Comparison of ENCODE assay signal across 13 mouse cellular contexts in genomic region chr10:53419139-53419935, GRCm38 (mm10).
"Had no signal": no experiment of that assay in that cellular context is flagged by ENCODE, and none has a peak within 500 bp of the region (broad histone marks: within the 10 kb centered on the region; RNA-seq: fewer than 3 reads in every experiment).

No protein-coding gene starts in this region.

- H3K27ac ChIP-seq: layer of hippocampus, adult 2 months; left cerebral cortex, adult 2 months; liver, embryonic 15.5 days; macrophage; midbrain, embryonic 13.5 days; stomach, embryonic 15.5 days had no signal

- H3K4me2 ChIP-seq: liver, embryonic 11.5 days; liver, embryonic 15.5 days; midbrain, embryonic 13.5 days; stomach, embryonic 15.5 days had no signal

- ATAC-seq: lung, postnatal 0 days; midbrain, embryonic 13.5 days had no signal

- H3K36me3 ChIP-seq: liver, embryonic 15.5 days; midbrain, embryonic 13.5 days; stomach, embryonic 15.5 days had no signal

- H3K4me3 ChIP-seq: layer of hippocampus, adult 2 months; left cerebral cortex, adult 2 months; liver, embryonic 15.5 days; midbrain, embryonic 13.5 days; stomach, embryonic 15.5 days had no signal

- H3K4me1 ChIP-seq: stomach, embryonic 15.5 days had no signal

- H3K9me3 ChIP-seq: liver, embryonic 15.5 days; midbrain, embryonic 13.5 days; stomach, embryonic 15.5 days had no signal

- DNase-seq: kidney, adult 8-10 months; kidney, postnatal 36 days; lung, adult 2 months; right cerebral cortex, postnatal 14 days; thymus, postnatal 36 days had no signal

- H3K27me3 ChIP-seq: liver, embryonic 15.5 days; midbrain, embryonic 13.5 days; stomach, embryonic 15.5 days had no signal

- H3K9ac ChIP-seq: liver, embryonic 15.5 days; midbrain, embryonic 13.5 days; stomach, embryonic 15.5 days had no signal
